Mouse (Mus musculus) naive thymus-derived CD4-positive, alpha-beta T cell, adult 2 months (primary cell): Measurements from ENCODE around the gene Prrc2b.
A peak's percentile ranks its signal among the peaks of the same experiment; 100 is the strongest.

Source experiments
- DNase-seq: peaks from one replicate; pipeline ENCODE4 v3.0.0-alpha.2; 2011; ENCODE audit warnings: low read depth

Gene Prrc2b

DNA sequence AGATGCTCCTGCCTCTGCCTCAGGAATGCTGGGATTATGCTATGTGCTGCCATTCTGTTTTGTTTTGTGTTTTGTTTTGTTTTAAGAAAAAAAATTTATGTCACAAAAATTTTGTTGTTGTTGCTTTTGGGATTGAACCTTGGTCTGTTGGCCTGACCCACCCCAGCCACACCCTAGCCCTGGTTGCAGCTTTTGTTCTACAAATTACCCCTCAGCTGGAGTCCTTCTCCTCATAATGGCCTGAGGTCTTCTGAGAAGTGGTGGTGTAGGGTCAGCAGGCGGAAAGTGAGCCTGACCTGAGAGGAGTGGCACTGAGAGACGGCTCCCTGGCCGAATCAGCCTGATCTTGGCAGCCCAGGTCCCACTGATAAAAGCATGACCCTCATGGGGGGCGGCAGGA lies 11.8 kb downstream of the Prrc2b start:
- no peak for DNase-seq

DNA sequence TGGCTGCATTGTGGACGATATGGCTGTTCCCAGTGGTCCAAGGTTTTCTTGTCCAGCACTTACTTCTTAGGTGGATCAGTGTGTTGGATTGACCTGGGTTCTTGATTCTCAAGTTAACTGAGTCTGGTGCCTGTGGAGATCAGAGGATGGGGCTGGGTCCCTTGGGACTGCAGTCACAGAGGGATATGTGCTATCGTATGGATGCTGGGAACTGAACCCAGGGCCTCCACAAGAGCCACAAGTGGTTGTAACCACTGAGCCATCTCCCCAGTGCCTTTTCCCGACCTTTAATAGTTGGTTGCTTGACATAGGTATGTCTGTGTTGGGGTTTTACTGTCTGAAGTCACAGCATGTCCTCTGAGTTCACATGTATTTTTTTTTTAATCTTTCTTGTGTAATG lies 12.2 kb downstream of the Prrc2b start:
- no peak for DNase-seq

DNA sequence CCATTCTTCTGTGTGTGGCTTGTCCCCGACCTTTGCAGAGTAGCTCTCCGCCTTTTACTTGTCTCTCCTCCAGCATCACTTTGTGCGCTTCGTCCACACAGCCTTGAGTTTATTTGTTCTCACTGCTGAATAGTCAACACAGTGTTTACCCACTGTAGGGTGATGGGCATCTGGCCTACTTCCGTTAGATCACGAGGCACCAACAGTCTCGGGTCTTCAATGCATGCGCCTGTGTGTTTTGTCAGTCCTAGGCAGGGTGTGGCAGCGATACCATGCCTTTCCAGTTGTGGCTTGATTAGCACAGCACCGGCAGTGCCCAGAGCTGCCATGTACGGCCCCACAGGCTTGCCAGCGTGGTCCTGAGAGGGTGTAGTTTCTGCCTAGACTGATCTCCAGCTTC lies 13.6 kb downstream of the Prrc2b start:
- DNase-seq: no peak

DNA sequence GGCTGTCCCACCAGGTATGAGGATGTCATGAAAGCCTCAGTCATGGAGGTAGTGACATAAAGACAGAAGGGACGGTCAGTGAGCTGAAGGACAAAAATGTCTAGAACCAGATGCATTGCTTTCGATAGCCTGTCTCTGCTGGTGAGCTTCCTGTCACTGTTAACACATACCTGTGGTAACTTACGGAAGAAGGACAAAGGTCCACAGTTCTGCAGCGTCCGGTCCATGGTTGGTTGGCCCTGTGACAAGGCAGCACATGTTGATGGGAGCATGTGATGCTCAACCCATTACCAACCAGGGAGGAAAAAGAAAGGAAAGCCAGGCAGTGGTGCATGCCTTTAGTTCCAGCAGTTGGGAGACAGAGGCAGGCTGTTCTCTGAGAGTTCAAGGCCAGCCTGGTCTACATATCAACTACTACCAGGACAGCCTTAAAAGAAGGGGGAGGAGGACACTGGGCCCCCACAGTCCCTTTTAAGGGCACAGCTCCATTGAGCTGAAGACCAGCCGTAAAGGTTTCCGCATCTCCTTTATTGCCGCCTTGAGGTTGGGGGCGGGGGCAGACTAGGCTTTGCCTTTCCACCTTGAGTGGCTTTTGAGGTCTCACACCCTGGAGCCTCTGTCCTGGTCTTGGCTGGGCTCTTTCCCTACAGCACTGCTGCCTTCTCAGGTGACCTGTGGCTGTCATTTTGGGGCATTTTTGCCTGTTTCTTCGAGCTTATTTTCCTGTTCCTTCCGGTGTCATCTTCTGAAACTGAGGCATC lies 14.3 kb downstream of the Prrc2b start:
- DNase-seq: peak; percentile 53

DNA sequence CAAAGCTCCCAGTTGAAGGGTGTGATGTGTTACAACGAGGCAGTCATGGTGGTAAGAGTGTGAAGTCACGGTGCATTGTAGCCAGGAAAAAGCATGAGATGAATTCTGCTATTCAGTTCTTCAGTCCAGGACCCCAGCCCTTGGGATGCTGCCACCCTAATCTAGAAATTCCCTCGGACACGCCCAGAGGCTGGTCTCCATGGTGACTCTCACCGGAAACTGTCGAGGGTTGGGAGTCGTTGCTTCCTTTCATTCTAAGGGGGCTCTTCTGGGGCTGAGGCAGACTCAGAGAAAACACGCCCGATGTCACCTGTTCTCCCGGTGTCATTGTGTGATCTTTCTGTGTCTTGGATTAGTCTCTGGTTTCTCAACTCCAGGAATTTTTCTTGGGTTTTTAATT lies 15.7 kb downstream of the Prrc2b start:
- peak; percentile 42 for DNase-seq

DNA sequence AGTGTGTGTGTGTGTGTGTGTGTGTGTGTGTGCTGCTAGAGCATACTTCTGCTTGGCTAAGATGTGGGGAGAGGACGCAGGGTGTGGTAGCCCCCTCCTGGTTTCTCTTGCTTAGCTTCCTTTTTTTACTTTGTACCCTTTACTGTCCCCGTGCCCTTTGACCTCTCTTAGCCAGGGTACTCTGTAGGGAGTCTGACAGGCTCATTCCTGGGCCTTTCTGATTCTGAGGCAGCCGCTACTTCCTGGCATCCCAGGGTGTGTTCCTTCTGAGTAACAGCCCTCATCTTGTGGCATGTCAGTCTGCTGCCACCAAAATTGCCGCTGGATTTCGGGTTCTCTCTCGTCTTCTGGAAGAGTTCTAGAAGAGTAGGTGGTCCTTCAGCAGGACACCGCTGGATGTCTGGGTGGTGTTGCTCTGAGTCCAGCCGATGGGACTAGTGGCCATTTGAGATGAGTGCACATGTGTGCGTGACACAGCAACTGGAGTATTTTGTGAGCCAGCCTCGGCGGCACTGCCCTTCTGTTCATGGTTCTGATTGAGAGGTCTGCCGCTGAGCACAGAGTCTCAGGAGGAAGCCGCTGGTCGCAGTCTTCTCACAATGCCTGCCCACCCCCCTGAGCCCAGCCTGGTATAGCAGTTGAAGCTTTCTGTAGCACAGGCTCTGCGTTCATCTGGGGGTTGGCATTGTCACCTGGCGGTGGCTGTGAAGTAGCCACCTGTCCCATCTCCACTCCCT lies 16.3 kb downstream of the Prrc2b start:
- DNase-seq: no peak

DNA sequence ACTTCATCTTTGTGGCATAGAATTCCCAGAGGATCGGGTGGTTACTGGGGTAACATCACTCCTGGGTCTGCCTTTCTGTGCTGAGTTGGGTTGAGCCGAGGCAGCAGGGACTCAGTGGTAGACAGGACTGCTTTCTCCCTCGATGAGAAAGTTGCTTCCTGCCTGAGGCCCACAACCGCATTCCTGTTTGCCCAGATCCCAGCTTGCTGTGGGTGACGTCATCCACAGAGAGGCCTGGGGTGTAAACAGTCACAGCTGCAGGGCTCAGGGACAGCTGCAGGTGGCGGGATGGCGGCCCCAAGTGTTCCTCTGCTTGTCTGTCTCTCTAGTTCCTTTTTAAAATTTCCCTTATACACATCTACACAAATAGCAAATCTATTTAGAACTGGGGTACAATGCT lies 16.9 kb downstream of the Prrc2b start:
- peak; percentile 80 for DNase-seq

DNA sequence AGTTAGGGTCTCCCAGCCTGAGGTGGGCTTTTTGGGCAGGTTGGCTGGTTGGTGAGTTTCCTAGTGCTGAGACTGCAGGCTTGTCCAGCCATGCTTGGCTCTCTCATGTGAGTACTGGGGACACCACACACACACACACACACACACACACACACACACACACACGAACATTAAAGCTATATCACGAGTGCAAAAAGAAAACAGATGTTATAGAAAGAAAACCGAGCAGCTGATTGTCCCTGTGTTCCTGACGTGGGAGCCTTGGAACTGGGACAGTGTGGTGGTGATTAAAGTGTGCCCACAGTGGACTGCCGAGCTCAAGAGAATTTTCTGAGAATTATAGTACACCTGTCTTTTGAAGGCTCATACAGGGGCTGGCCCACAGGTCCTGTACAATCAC lies 18.4 kb downstream of the Prrc2b start:
- no peak for DNase-seq

DNA sequence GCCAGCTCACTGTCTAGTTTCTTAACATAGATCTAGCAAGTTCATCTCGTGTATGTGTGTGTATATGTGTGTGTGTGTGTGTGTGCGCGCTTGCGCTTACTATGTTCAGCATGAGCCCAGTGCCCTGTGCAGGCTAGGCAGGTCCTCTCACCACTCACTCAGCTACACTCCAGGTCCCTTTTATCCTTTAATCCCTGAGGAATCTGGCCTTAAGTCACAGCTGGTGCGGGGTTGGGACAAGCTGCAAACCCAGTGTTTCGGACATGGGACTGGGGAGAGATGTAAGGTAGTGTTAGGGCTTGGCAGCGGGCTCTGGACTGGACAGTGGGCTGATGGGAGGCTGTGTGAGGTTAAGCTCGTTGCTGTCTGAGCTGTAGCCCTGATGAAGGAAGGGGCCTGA lies 19.1 kb downstream of the Prrc2b start:
- DNase-seq: no peak

DNA sequence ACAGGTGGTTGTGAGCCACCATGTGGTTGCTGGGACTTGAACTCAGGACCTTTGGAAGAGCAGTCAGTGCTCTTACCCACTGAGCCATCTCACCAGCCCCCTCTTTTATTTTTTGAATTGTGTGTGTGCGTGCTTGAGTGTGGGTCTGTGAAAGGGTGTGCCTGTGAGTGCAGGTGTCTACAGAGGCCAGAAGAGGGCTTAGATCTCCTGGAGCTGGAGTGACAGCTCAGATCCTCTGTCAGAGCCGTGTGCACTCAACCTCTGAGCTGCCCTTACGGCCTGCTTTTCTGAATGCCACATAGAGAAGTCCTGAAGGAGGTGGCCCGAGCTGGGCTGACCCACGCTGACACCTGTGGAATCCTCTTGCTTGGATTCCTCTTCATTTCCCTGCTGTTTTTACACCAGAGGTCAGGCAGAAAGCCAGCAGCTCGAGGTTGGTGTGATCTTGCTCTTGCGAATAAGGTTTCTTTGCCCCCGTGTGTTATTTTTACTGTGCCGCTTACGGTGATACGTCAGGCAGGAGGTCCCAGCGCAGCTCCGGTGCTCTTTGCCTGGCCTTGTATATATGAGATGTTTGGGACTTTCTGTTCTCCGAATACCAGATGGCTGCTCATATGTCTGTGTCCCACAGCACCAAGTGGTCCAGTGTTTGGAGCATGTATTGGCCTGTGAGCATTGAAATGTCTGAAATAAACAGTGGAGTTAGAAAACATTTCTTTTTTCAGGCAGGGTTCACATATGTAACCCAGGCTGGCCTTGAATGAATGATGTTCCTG lies 21.0 kb downstream of the Prrc2b start:
- no peak for DNase-seq

DNA sequence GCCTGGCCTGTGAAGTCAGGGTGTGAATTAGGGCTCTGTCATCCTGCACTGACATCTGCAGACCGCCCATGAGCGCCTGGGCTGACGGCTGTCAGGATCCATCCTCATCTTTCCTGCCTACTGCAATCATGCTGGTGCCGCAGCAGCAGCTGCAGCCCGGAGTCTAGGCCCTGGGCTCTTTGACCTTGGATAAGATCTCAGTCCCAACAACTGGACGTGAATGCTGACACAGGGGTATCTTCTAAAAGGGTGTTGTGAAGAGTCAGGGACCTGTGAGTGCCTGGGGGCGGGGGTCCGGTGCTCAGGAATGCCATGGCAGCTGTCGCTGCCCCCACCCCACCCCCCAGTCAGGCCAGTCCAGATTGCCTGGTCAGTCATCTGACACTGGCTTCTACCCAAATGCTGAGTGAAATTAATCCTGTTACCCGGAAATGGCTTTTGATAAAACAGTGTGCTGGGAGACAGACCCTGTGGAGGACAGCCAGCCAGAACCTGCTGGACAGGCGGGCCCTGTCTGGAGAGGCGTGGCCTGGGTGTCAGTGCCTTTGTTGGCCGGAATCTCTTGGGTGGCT lies 23.4 kb downstream of the Prrc2b start:
- no peak for DNase-seq

DNA sequence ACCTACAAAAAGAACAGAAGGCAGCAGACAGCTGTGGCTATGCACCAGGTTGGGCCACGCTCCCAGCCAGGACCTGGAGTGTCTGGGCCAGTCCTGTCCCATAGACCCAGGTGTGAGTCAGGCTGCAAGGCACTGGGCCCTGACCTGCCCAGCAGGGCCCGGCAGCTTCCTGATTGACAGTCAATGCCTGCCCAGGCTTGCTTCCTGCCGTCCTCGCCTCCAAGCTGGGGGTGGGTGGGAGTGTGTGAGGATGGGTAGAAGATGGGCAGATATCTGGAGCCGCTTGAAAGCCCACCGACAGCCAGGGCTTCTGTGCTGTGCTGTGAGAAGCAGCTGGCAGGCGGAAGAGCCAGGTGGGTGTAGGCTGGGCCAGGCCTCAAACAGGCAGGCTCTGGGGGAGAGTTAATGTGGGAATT lies 24.2 kb downstream of the Prrc2b start:
- DNase-seq: no peak

DNA sequence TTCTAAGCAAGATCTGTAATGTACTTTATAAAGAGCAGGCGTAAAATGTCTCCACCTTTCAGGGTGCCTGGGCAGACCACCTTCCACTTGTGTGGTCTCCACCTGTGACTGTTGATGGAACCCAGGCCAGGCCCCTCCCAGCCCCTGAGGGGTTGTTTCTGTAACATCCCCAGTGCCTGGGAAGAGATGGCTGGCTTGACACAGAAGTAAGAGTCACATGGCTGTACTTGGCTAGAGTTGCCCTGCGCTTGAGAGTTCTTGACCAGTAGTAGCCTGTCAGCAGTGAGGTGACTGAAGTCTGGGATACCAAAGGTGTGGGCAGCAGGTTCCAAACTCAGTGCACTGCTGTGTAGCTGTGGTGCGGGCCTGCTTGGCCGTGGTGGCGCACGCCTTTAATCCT lies 24.6 kb downstream of the Prrc2b start:
- no peak for DNase-seq

DNA sequence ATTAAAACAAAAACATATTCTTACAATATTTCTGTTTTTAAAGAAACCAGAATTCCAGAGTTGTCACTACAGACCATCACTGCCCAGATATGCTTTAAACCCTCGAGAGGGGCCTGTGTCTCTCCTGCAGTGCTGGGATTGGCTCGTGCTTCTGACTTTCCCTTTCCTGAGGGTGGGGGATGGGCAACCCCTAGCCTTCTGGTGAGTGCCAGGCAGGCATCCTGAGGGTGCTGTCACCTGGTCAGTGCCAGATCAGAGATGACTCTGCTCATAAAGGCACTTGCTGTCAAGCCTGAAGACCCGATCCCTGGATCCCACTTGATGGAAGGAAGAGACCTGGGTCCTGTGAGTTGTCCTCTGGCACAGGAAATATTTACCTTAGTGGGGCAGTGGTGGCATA lies 26.0 kb downstream of the Prrc2b start:
- DNase-seq: no peak

DNA sequence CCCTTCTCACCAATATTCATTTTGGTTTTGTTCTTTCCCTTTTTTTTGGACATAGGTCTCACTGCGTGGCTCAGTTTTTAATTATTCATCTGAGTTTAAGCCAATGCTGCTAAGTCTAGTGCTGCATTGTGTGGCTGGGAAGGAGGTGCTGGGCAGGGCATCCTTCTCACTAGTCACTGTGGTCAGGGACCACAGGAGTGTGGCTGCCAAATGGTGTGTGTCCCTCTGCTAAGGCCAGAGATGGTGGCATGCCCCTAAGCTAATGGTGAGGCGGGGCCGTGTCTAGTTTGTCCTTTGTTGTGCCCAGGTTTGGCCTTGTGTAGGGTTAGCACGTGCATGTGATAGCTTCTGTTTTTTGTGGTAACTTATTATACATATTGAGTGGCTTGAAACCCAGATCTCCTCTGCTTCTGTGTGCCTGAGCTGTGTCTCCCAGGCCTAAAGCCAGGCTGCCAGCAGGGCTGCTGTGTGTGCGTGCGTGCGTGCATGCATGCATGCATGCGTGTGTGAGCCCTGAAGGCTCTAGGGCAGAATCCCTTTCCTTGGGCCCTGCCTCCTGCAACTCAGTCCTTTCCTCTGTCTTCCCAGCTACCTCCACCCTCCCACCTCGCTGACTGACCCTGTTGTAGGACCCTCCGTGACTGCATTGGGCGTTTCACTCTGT lies 26.6 kb downstream of the Prrc2b start:
- DNase-seq: no peak

DNA sequence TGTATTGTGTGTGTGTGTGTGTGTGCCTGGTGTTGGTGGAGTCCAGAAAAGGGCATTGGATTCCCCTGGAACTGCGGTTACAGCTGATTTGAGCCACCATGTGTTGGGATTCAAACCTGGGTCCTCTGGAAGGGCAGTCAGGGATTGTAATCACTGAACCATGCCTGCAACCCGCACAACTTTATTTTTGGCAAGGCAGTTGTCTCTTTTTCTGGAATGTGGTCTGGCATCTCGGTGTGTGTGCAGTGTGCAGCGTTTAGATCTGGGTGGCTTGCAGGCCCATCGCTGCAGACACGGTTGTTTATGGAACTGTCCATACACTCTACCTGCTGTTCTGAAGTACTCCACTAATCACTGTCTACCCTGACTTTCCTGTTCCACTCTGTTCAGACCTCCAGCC lies 28.5 kb downstream of the Prrc2b start:
- DNase-seq: no peak

DNA sequence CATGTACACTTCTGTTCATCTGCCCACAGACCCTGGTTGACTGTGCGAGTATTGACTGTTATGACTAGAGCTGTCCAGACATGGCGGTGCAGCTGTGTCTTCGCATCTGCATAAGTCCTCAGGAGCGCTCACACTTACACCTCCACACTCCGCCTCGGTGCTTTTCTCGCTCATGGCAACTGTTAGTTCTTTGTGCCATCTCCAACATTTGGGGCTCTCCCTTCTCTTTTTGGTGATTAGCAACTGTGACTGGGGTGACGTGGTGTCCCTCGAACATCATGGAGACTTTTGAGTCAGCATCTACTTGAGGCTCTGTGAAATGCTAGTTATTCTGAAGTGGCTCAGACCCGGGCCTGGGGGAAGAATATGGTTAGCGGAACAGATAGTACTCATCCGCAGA lies 29.2 kb downstream of the Prrc2b start:
- DNase-seq: no peak

DNA sequence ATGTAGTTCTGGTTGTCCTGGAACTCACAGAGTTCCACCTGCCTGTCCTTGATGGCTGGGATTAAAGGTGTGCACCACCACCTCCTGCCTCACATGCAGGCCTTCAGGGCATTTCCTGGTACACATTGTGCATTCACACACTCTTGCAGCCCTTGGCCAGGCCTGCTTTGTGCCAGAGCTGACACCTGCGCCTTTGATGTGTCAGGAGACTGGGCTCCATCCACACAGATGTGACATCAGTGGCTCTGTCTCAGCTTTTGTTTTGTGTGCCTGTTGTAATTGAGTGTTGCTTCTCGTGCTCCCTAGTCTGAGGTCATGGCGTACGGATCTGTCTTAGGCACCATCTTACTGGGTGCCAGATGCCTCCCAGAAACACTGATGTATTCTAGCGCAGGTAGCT lies 30.5 kb downstream of the Prrc2b start:
- DNase-seq: no peak

DNA sequence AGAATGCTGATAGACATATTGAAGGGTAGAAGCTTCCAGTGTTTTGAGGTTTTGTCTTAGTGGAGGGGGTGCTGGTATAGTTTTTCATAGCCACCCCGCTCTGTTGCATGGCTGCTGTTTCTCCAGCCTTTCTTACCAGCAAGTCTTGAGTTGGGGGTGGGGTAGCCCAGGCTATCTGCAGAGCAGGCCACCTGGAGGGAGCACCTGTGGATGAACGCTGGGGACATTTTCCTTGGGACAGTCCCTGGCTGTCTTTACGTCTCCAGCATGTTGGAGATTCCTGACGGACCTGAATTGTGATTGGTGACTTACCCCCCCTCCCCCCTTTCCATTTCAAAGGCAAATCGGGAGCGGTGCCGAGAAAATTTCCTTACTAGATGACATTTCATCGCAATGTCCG lies 31.2 kb downstream of the Prrc2b start:
- no peak for DNase-seq

DNA sequence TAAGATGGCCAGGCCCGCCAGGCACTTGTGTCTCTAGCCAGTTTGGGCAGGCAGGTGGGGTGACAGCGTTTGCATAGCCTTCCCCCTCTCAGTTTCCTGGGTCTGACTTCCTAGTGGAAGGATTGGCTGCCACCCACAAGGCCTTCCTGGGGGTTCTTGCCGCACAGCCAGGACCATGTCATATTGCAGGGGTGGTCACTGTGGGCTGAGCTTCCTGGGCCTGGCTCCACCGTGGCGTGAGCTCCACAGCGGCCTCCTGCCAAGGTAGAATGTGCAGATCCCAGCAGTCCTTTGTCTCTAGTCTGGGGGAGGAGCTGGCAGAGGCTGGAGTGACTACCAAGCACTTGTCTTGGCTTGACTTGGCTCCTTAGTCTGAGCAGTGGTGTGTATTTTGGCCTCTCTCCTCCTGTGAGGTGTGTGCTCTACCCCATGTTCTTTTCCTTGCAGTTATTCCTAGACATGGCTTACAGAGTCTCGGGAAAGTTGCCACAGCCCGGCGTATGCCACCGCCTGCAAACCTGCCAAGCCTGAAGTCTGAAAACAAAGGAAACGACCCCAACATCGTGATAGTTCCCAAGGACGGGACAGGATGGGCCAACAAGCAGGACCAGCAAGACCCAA lies 31.9 kb downstream of the Prrc2b start:
- no peak for DNase-seq

DNA sequence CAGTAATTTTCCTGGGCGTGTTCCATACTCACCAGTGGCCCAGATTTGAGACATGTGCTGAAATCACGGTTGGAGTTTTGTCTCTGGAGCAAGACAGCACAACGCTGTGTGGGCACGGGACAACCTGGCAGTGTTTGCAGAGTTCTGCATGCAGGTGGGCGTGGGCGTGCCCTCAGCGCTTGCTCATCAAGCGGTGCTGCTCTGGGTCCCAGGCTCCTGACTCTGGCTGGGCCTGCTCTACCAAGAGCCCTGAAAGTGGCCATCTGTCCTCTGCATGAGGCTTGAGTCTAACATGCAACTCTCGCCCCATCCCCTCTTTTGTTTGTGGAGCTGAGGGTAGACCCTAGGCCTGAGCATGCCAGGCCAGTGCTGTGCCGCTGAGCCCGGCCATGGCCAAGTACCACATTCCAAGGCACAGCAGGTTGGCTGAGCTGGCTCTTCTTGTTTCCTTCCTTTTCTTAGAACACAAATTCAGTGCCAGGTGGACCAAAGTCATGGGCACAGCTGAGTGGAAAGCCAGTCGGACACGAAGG lies 36.2 kb downstream of the Prrc2b start:
- DNase-seq: no peak
